Mouse (Mus musculus): ENCODE results near the gene Myzap.

Myzap gene

DNA sequence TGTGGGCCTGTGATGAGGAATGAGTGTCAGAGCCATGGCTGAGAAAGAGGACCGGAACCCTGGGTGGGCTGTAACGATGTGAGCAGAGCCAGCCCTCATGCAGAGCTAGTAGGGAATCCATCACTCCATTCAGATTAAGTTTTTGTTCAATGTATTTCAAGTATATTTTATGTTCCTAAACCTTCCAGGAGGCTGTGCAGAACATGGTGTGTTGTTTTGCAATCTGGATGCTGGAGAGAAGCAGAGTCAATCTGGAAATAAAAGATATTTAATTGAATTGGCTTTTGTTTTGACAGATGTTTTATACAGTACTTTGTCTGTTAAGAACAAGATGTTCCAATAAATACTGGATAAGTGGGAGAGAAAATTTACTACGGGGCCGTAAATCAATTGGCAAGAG lies 135.4 kb downstream of the Myzap start:
- Histone ChIP-seq H3K27me3 (ENCODE audit: control insufficient read depth, insufficient read depth, low read length, poor library complexity, severe bottlenecking) (no peaks in the 10 kb centered on the region), H3K36me3 (ENCODE audit: control insufficient read depth, insufficient read depth, low read length, poor library complexity, severe bottlenecking) (no peaks in the 10 kb centered on the region)
- no peak for DNase-seq (ENCODE audit: low read depth, low spot score)
